Mouse (Mus musculus): ENCODE results near the gene Vmn2r69.

Vmn2r69 gene

GRCm38 (mm10) chr7:85415820-85416219, at the start of gene Vmn2r69:
Vmn2r69 (minus strand) TSS chr7:85415920.
- DNase-seq = no peak
